Mouse (Mus musculus) limb, embryonic 13.5 days (tissue): ENCODE results near the gene Fchsd2. TPM values are rescaled to one million over a fixed set of nuclear protein-coding genes. Genes with fewer than 3 reads are reported as not detected.

Experiments
- ATAC-seq: fragments of 200-750 bp; cut with Nextera tagmentation; 2 replicates; pipeline ENCODE4 v1.8.0; 2017; ENCODE audit warnings: low read depth, moderate number of reproducible peaks, moderate TSS enrichment; ENCODE audit not compliant: low FRiP score
- H3K27ac ChIP-seq: fragments of 300-500 bp; sonication (generic); 2 replicates; pipeline ENCODE4 v1.5.1; 2015; ENCODE audit warnings: inconsistent platforms, mild to moderate bottlenecking, moderate library complexity
- H3K27me3 ChIP-seq: fragments of 300-500 bp; sonication (generic); 2 replicates; pipeline ENCODE4 v1.6.1; 2015; ENCODE audit warnings: mild to moderate bottlenecking, inconsistent platforms
- H3K36me3 ChIP-seq: fragments of 300-500 bp; sonication (generic); 2 replicates; pipeline ENCODE4 v1.6.1; 2015; ENCODE audit warnings: inconsistent platforms, mild to moderate bottlenecking, moderate library complexity
- H3K4me1 ChIP-seq: fragments of 300-500 bp; sonication (generic); 2 replicates; pipeline ENCODE4 v1.6.1; 2015; ENCODE audit warnings: inconsistent platforms
- H3K4me2 ChIP-seq: fragments of 300-500 bp; sonication (generic); replicated peaks from 2 replicates; pipeline ENCODE4 v1.6.1; 2015; ENCODE audit warnings: inconsistent platforms, mild to moderate bottlenecking, moderate library complexity
- H3K4me3 ChIP-seq: fragments of 300-500 bp; sonication (generic); 2 replicates; pipeline ENCODE4 v1.5.1; 2015; ENCODE audit warnings: moderate library complexity, mild to moderate bottlenecking, inconsistent platforms
- H3K9ac ChIP-seq: fragments of 300-500 bp; sonication (generic); 2 replicates; pipeline ENCODE4 v1.6.1; 2015; ENCODE audit warnings: mild to moderate bottlenecking, inconsistent platforms
- H3K9me3 ChIP-seq: fragments of 300-500 bp; sonication (generic); 2 replicates; pipeline ENCODE4 v1.6.1; 2016; ENCODE audit warnings: inconsistent platforms
- whole genome bisulfite sequencing: fragments of 180-500 bp; shearing (Covaris S2); methylation state at CpG from one replicate; pipeline ENCODE4 v1.1.7; 2015; 5-methylcytosine and 5-hydroxymethylcytosine counted together
- polyA plus RNA-seq: library from polyadenylated mRNA; unstranded; fragments of >200 nt; fragmentation: Nextera tagmentation; extraction: Ambion mirVana; gene quantifications from 2 replicates; pipeline ENCODE4 v1.2.1, GENCODE M21; 2015

Gene Fchsd2
- polyA plus RNA-seq, 1 experiment from 2014 or later: 26.0 TPM

- Histone ChIP-seq H3K36me3 (peaks cover 10% of the 10 kb centered on the region), H3K27ac (no peak overlapping the region)
- 63% methylated on average over 2 of the region's 2 CpGs for WGBS
Measured at GRCm38 (mm10) chr7:101106666-101107065, 14.0 kb downstream of the Fchsd2 start.

DNA sequence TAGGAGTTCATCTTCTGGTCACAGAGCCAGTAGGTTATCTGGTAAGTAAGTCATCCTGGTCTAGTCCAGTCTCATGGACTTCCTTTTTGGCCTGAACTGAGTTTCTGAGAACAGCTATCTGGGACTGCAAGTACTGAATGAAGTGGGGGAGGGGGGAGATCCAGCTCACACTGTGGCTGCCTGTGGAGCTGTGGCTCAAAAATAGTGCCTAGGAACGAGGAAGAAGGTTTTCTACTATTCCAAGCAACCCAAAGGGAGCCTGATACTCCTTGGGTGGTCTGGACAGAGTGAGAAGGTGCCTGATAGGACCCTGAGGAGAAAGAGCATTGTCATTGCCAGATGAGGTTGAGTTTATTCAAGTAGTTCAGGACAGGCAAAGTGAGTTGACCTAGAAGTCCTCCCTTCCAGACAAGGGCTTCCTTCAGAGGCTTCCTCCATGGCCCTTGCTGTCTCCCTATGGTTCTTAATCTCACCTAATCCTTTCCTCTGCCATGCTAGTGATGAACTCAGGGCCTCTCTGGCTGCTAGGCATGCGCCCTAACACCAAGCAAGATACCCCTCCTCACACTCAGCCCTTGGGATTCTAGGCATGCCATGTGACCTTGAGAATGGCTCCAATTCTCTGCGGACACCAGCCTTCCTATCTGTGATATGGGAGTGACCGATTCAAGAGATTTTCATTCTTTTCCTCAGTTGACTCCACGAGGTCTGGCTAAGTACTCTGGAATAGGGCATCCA lies 14.6 kb downstream of the Fchsd2 start:
- Histone ChIP-seq H3K4me1 (peaks cover 21% of the 10 kb centered on the region), H3K4me3 (peak overlapping the region; percentile 86), H3K4me2 (peak overlapping the region; percentile 89), H3K9me3 (no peaks in the 10 kb centered on the region), H3K27ac (peak overlapping the region; percentile 98; the same call in 1 of the 2 replicates), H3K36me3 (peaks cover 12% of the 10 kb centered on the region), H3K9ac (peak overlapping the region; percentile 90), H3K27me3 (no peaks in the 10 kb centered on the region)
- ATAC-seq: no peak
- 38% methylated on average over 5 of the region's 5 CpGs for WGBS

More at GRCm38 (mm10) chr7:101106666-101107065, 14.0 kb downstream of the Fchsd2 start:
- no peaks in the 10 kb centered on the region for H3K9me3 ChIP-seq
- ATAC-seq: no peak
- no peak overlapping the region for H3K4me3 ChIP-seq
- H3K4me1 ChIP-seq: peaks cover 21% of the 10 kb centered on the region
- H3K9ac ChIP-seq: no peak overlapping the region
- no peaks in the 10 kb centered on the region for H3K27me3 ChIP-seq
- H3K4me2 ChIP-seq: no peak overlapping the region

DNA sequence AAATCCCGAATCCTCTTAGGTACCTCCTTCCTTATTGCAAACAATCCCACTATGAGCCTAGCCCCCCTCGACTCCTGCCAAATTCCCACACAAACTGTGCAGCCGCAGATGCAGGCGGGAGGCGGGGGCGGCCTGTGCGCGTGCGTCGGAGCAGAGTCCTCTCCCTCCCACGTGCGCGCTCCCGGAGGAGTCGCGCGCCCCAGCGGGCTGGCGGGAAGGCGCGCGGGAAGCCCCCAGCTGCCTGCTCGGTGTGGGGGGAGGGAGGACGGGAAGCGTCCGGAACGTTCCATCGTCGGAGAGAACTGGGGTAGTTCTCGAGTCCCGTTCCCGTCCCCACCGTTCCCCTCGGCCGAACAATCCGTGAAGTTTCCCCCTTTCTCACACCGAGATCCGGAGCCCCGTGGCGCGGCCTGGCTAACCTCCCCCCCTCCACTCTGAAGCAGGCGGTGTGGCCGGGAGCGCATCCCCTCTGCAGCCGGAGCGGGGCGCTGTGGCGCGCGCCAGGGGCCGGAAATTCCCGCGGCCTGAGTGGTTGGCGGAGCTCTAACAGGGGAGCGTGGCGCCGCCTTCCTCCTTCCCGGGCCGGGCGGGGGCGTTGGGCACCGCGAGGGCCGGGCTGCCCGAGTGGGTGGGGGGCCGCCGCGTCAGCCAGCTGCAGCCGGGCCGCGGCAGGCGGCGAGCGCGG lies 15.4 kb downstream of the Fchsd2 start:
- H3K4me2 ChIP-seq: peak overlapping the region; percentile 89
- no peaks in the 10 kb centered on the region for H3K27me3 ChIP-seq
- WGBS: under 1% methylated on average over 64 of the region's 75 CpGs
- peaks cover 21% of the 10 kb centered on the region for H3K4me1 ChIP-seq
- peak overlapping the region; percentile 90 for H3K9ac ChIP-seq
- no peaks in the 10 kb centered on the region for H3K9me3 ChIP-seq
- peak overlapping the region; percentile 86 for H3K4me3 ChIP-seq
- ATAC-seq: peak; percentile 95
- peaks cover 12% of the 10 kb centered on the region for H3K36me3 ChIP-seq
- H3K27ac ChIP-seq: peak overlapping the region; percentile 98

GRCm38 (mm10) chr7:101108653-101109005 lies 16.0 kb downstream of the Fchsd2 start:
- H3K27me3 ChIP-seq: no peaks in the 10 kb centered on the region

GRCm38 (mm10) chr7:101109006-101109855 lies 16.6 kb downstream of the Fchsd2 start:
- Histone ChIP-seq H3K9me3 (no peaks in the 10 kb centered on the region), H3K27me3 (no peaks in the 10 kb centered on the region), H3K27ac (peak overlapping the region; percentile 98), H3K36me3 (peaks cover 21% of the 10 kb centered on the region), H3K4me1 (peaks cover 21% of the 10 kb centered on the region), H3K9ac (peak overlapping the region; percentile 90), H3K4me2 (peak overlapping the region; percentile 89), H3K4me3 (peak overlapping the region; percentile 86)
- under 1% methylated on average over 43 of the region's 47 CpGs for whole genome bisulfite sequencing
- ATAC-seq: peak; percentile 12

More at GRCm38 (mm10) chr7:101108653-101109005, 16.0 kb downstream of the Fchsd2 start:
- peaks cover 21% of the 10 kb centered on the region for H3K4me1 ChIP-seq
- 0% methylated on average over 15 of the region's 35 CpGs for WGBS
- H3K27ac ChIP-seq: peak overlapping the region; percentile 98
- H3K4me2 ChIP-seq: peak overlapping the region; percentile 89
- H3K4me3 ChIP-seq: peak overlapping the region; percentile 86
- no peaks in the 10 kb centered on the region for H3K9me3 ChIP-seq
- peaks cover 16% of the 10 kb centered on the region for H3K36me3 ChIP-seq
- peak overlapping the region; percentile 90 for H3K9ac ChIP-seq
- ATAC-seq: no peak; the same call in 1 of the 2 replicates

DNA sequence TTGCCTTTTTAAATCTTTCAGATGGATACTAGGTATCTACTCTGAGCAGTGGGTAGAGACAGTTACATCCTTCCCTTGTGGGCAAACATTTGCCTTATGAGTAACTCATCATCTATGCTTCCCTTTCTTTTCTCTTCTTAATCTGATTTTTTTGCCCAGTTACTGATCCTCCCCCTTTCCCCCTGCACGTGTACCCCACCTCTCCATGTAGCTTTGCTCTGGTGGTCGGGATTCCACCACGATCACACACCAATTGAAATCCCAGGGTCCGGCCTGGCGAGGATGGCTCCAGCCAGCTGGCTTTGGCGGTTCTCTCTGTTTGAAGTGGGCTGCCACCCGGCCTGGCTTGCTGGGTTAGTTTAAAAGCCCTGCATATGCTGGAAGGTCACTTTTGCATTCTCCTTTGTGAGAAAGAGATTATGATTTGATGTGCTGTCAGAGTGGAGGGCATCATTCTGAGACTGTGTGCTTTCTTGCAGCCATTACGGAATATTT lies 17.2 kb downstream of the Fchsd2 start:
- Histone ChIP-seq H3K36me3 (peaks cover 24% of the 10 kb centered on the region), H3K4me1 (peaks cover 21% of the 10 kb centered on the region), H3K27ac (peak overlapping the region; percentile 98; the same call in 1 of the 2 replicates), H3K9ac (peak overlapping the region; percentile 90), H3K4me2 (peak overlapping the region; percentile 89), H3K27me3 (no peaks in the 10 kb centered on the region), H3K9me3 (no peaks in the 10 kb centered on the region), H3K4me3 (peak overlapping the region; percentile 86)
- WGBS: 12% methylated on average over 8 of the region's 8 CpGs
- ATAC-seq: no peak

DNA sequence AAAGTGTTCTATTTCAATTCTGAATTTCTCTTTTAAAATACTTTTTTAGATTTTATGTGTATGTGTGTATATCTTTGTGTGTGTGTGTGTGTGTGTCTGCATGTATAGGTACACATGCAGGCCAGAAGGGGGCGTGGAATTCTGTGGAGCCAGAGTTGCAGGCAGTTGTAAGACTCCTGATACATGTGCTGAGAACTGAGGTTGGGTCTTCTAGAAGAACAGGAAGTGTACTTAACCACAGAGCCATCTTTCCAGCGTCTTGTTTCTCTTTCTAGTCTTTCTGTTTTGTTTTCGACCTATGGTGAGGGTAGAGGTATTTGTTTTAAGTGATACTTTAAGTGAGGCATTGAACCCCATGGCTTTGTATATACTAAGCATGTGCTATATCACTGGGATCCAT lies 20.7 kb downstream of the Fchsd2 start:
- H3K36me3 ChIP-seq: peaks cover 55% of the 10 kb centered on the region
- peaks cover 12% of the 10 kb centered on the region for H3K4me1 ChIP-seq
- no peak overlapping the region for H3K27ac ChIP-seq
- H3K9me3 ChIP-seq: no peaks in the 10 kb centered on the region
- 84% methylated on average over 3 of the region's 3 CpGs for WGBS
- no peak overlapping the region for H3K4me3 ChIP-seq
- ATAC-seq: no peak
- H3K27me3 ChIP-seq: no peaks in the 10 kb centered on the region
- H3K4me2 ChIP-seq: no peak overlapping the region
- no peak overlapping the region for H3K9ac ChIP-seq

DNA sequence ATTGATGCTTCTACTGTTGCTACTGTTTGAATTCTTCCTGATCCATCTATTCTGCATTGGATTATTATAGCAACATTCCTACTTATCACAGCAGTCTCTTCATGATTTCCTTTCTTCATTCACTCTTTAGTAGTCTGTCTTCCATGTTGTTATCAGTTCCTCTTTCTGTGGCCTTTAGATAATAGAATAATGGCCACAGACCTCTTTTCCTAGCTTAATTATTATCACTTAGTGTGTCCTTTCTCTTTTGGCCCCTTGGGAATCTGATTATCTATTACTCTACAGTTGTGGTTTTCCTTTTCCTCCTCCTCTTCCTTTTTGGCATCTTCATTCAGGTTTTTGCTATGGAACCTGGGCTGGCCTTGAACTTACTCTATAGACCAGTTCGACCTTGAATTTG lies 21.7 kb downstream of the Fchsd2 start:
- H3K9ac ChIP-seq: no peak overlapping the region
- H3K4me1 ChIP-seq: peaks cover 12% of the 10 kb centered on the region
- ATAC-seq: no peak
- no peaks in the 10 kb centered on the region for H3K27me3 ChIP-seq
- whole genome bisulfite sequencing: 93% methylated on average over 1 of the region's 1 CpGs
- no peak overlapping the region for H3K27ac ChIP-seq
- peaks cover 61% of the 10 kb centered on the region for H3K36me3 ChIP-seq
- H3K4me2 ChIP-seq: no peak overlapping the region
- no peaks in the 10 kb centered on the region for H3K9me3 ChIP-seq
- H3K4me3 ChIP-seq: no peak overlapping the region

- peaks cover 48% of the 10 kb centered on the region for H3K36me3 ChIP-seq
- ATAC-seq: no peak
- 94% methylated on average over 7 of the region's 7 CpGs for WGBS
Measured at GRCm38 (mm10) chr7:101119391-101119790, 26.7 kb downstream of the Fchsd2 start.

GRCm38 (mm10) chr7:101123579-101124347 lies 31.1 kb downstream of the Fchsd2 start:
- peaks cover 14% of the 10 kb centered on the region for H3K36me3 ChIP-seq
- no peak overlapping the region for H3K27ac ChIP-seq
- H3K4me3 ChIP-seq: no peak overlapping the region
- no peak overlapping the region for H3K4me2 ChIP-seq
- no peaks in the 10 kb centered on the region for H3K27me3 ChIP-seq
- no peak overlapping the region for H3K9ac ChIP-seq
- H3K9me3 ChIP-seq: no peaks in the 10 kb centered on the region
- H3K4me1 ChIP-seq: peaks cover 12% of the 10 kb centered on the region; the same call in 1 of the 2 replicates
- WGBS: 76% methylated on average over 6 of the region's 6 CpGs
- ATAC-seq: no peak

More at GRCm38 (mm10) chr7:101119391-101119790, 26.7 kb downstream of the Fchsd2 start:
- no peaks in the 10 kb centered on the region for H3K9me3 ChIP-seq
- no peak overlapping the region for H3K27ac ChIP-seq
- H3K4me2 ChIP-seq: no peak overlapping the region
- H3K4me3 ChIP-seq: no peak overlapping the region
- no peaks in the 10 kb centered on the region for H3K27me3 ChIP-seq
- H3K9ac ChIP-seq: no peak overlapping the region
- H3K4me1 ChIP-seq: 0 out of 2 replicates have a peak, but pooled peaks cover 4% of the 10 kb centered on the region

DNA sequence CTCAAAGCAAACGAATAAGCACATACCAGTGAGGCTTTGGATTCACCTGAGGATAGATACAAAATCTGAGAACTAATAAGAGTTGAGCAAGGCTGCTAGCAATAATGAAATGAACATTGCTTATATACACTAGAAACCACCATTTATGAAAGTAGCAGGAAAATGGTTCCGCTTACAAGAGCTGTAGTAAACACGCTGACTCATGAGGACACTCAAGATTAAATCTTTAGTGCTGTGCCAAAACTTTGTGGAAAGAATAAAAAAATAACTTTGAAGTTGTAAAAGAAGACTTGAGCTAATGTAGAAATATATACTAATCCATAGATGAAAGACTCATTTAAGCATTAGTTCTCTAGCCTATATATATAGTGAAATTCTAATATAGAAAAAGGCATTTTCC lies 35.1 kb downstream of the Fchsd2 start:
- H3K27ac ChIP-seq: no peak overlapping the region
- no peak overlapping the region for H3K4me2 ChIP-seq
- H3K9ac ChIP-seq: no peak overlapping the region
- no peak for ATAC-seq
- no peaks in the 10 kb centered on the region for H3K36me3 ChIP-seq
- H3K4me3 ChIP-seq: no peak overlapping the region
- H3K4me1 ChIP-seq: peaks cover 8% of the 10 kb centered on the region; the same call in 1 of the 2 replicates
- WGBS: 80% methylated on average over 3 of the region's 3 CpGs
- H3K9me3 ChIP-seq: no peaks in the 10 kb centered on the region
- H3K27me3 ChIP-seq: no peaks in the 10 kb centered on the region
